Mouse (Mus musculus) CD4-positive, CD25-positive, alpha-beta regulatory T cell (primary cell): ENCODE measurements around the gene Gm16867. TPM values are rescaled to one million over a fixed set of nuclear protein-coding genes. Genes with fewer than 3 reads are reported as not detected.

Experiments
- polyA plus RNA-seq: library from polyadenylated mRNA; unstranded; fragments of 100-300 nt; shearing (Covaris generic); gene quantifications from one replicate; pipeline ENCODE4 v1.2.1, GENCODE M21; 2017

The Gm16867 gene
- polyA plus RNA-seq, result 2.9 TPM

GRCm38 (mm10) chr14:69503174-69503573, at the start of gene Gm16867:
Gene Gm16867 (minus strand): TSS chr14:69503362.

GRCm38 (mm10) chr14:69512449-69512848, 9.3 kb upstream of the Gm16867 start, which contains the start of gene Gm27179:
Gene Gm27179 (minus strand): TSS chr14:69512549.

Other genes with a start within 250 kb of the Gm16867 start
- gene Synb, start 209.1 kb downstream of the Gm16867 start, polyA plus RNA-seq, result 0.08 TPM
- gene Gm27179, start 9.2 kb upstream of the Gm16867 start, polyA plus RNA-seq, result 0.14 TPM
- 20.9 TPM for gene Entpd4b, start 52.1 kb upstream of the Gm16867 start, polyA plus RNA-seq